Mouse (Mus musculus): ENCODE data around the gene Miox. TPM values are rescaled to one million over a fixed set of nuclear protein-coding genes. Genes with fewer than 3 reads are reported as not detected.

Miox gene
- polyA plus RNA-seq (2015; fragmentation: Nextera tagmentation; extraction: Ambion mirVana) = 0.46 TPM in 1 of 2 replicates, not detected in the other

DNA sequence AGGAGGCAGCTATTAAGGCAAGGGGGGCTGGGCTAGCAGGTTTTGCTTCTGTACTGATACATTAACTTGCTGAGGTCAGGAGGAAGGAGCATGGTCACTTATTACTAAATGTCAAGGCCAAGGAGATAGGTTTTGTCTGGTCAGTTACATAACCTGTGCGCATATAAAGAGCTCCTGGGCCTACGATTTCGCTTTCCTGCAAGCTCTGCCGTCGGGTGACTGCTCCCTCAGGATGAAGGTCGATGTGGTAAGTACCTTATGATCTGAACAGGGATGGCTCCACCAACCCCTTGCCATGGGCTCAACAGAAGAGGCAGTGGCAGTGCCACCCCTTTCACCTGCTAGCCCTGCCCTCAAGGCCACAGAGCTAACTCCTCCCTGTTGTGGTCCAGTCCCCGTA lies at the start of gene Miox:
Miox (plus strand) TSS at position 128 of the 400 bp plus-strand sequence.
- 84% methylated on average over 7 of the region's 7 CpGs for WGBS
- no peak for ATAC-seq
- H3K9ac ChIP-seq (ENCODE audit: low read depth, low read length) = no peak within 1 kb of the TSS
- H3K27ac ChIP-seq (ENCODE audit: low read length) = no peak within 1 kb of the TSS
- H3K4me1 ChIP-seq (ENCODE audit: control insufficient read depth, insufficient read depth, low read length) = no peaks in the 10 kb centered on the region
- H3K9me3 ChIP-seq (ENCODE audit: control insufficient read depth, low read length) = no peaks in the 10 kb centered on the region
- no peaks in the 10 kb centered on the region; the same call in 1 of the 2 replicates for H3K27me3 ChIP-seq (replicated peaks; ENCODE audit: control insufficient read depth, insufficient read depth, low read length)
- no peak within 1 kb of the TSS for H3K4me3 ChIP-seq (ENCODE audit: low read length)
- H3K36me3 ChIP-seq (ENCODE audit: control insufficient read depth, insufficient read depth, low read length) = no peaks in the 10 kb centered on the region
- H3K4me2 ChIP-seq (ENCODE audit: low read depth, low read length) = no peak within 1 kb of the TSS

DNA sequence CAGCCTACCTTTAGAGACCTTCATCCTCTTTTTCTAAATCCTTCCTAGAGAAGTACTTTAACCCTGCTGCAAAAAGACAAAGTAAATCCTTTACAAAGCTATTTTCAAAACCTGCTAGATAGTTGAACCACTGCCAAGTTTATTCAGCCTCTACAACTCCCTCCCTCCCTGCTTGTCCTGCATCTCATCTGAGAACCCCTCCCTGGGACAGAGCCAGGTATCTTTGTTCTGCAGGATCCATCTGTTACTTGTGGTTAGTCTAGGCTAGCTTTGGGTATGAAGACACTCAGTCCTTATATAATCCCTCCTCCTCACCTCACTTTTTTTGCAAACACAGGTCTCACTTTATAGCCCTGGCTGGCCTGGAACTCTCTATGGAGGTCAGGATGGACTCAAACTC lies 49.2 kb upstream of the Miox start:
- Histone ChIP-seq H3K36me3 (ENCODE audit: control insufficient read depth, insufficient read depth, low read length) (peaks cover 13% of the 10 kb centered on the region; the same call in 1 of the 2 replicates), H3K9me3 (ENCODE audit: control insufficient read depth, low read length) (no peaks in the 10 kb centered on the region), H3K9ac (ENCODE audit: low read depth, low read length) (no peak overlapping the region), H3K27me3 (replicated peaks; ENCODE audit: control insufficient read depth, insufficient read depth, low read length) (no peaks in the 10 kb centered on the region), H3K4me2 (ENCODE audit: low read depth, low read length) (no peak overlapping the region), H3K4me3 (ENCODE audit: low read length) (no peak overlapping the region), H3K4me1 (ENCODE audit: control insufficient read depth, insufficient read depth, low read length) (no peaks in the 10 kb centered on the region), H3K27ac (ENCODE audit: low read length) (no peak overlapping the region)
- no peak for ATAC-seq

DNA sequence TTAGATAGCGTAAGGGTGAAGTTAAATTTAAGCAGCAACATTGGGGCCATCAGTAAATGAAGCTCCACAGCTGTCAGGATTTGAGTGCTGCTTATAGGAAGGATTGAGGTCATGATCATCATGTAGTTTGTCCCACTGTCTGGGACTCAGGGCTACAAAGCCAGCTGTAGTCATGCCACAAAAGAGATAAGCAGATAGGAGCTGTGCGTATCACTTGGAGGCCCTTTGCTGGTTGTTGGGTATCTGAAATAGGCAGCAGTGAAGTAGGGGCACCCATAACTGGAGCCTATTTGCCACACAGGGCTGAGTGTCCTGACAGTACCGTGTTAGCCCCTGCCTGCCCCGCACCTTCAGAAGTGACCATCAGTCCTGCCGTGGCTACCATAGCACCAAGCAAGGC lies 48.7 kb upstream of the Miox start:
- ATAC-seq = peak; percentile 36; the same call in 1 of the 2 replicates

DNA sequence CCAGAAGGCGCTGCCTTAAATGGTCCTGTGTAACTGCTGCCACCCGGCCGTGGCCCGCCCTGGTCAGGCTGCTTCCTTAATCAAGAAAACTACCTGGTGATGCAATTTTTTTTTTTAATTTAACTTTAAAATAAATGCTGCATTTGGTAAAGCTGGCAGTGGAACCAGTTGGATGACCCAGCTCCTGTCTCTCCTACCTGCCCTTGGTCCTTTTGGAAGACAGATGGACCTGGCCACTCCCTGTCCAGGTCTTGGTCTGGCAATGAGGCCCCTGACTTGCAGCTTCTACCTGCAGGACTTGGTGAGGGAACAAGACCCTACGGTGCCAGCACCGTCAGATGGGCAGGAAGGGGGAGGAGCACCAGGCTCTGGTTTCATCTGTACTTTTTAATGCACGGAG lies 48.1 kb upstream of the Miox start:
- peaks cover 13% of the 10 kb centered on the region; the same call in 1 of the 2 replicates for H3K36me3 ChIP-seq (ENCODE audit: control insufficient read depth, insufficient read depth, low read length)
- ATAC-seq = no peak
- H3K4me1 ChIP-seq (ENCODE audit: control insufficient read depth, insufficient read depth, low read length) = no peaks in the 10 kb centered on the region

More for the DNA sequence above, 48.7 kb upstream of the Miox start:
- Histone ChIP-seq H3K4me1 (ENCODE audit: control insufficient read depth, insufficient read depth, low read length) (no peaks in the 10 kb centered on the region), H3K9me3 (ENCODE audit: control insufficient read depth, low read length) (no peaks in the 10 kb centered on the region), H3K4me2 (ENCODE audit: low read depth, low read length) (no peak overlapping the region), H3K27me3 (replicated peaks; ENCODE audit: control insufficient read depth, insufficient read depth, low read length) (no peaks in the 10 kb centered on the region), H3K9ac (ENCODE audit: low read depth, low read length) (no peak overlapping the region), H3K36me3 (ENCODE audit: control insufficient read depth, insufficient read depth, low read length) (peaks cover 13% of the 10 kb centered on the region; the same call in 1 of the 2 replicates), H3K27ac (ENCODE audit: low read length) (no peak overlapping the region), H3K4me3 (ENCODE audit: low read length) (no peak overlapping the region)
- WGBS = 93% methylated on average over 5 of the region's 5 CpGs

DNA sequence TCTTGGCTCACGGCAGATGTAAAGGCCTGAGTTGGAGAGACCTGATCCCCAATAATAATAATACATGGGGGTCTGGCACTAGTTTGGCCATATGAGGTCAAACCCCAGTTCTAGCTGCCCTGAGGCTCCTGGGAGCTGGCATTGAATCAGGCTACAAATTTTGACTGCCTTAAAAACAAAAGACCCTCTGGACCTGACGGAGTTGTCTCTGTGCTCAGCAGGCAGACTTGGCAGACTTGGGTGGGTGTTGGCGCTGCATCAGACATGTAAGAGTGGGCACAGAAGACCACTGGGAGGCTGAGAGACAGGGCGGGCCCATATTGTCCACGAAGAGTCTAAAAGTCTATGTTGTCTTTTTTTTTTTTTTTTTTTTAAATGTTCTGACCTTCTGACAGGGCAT lies 47.6 kb upstream of the Miox start:
- ATAC-seq = no peak
- Histone ChIP-seq H3K27me3 (replicated peaks; ENCODE audit: control insufficient read depth, insufficient read depth, low read length) (no peaks in the 10 kb centered on the region), H3K27ac (ENCODE audit: low read length) (no peak overlapping the region), H3K4me1 (ENCODE audit: control insufficient read depth, insufficient read depth, low read length) (no peaks in the 10 kb centered on the region), H3K9me3 (ENCODE audit: control insufficient read depth, low read length) (no peaks in the 10 kb centered on the region), H3K4me3 (ENCODE audit: low read length) (no peak overlapping the region), H3K9ac (ENCODE audit: low read depth, low read length) (no peak overlapping the region), H3K36me3 (ENCODE audit: control insufficient read depth, insufficient read depth, low read length) (peaks cover 13% of the 10 kb centered on the region; the same call in 1 of the 2 replicates), H3K4me2 (ENCODE audit: low read depth, low read length) (no peak overlapping the region)
- 89% methylated on average over 5 of the region's 5 CpGs for WGBS

More for the DNA sequence above, 48.1 kb upstream of the Miox start:
- Histone ChIP-seq H3K27me3 (replicated peaks; ENCODE audit: control insufficient read depth, insufficient read depth, low read length) (no peaks in the 10 kb centered on the region), H3K27ac (ENCODE audit: low read length) (no peak overlapping the region), H3K9me3 (ENCODE audit: control insufficient read depth, low read length) (no peaks in the 10 kb centered on the region), H3K9ac (ENCODE audit: low read depth, low read length) (no peak overlapping the region), H3K4me2 (ENCODE audit: low read depth, low read length) (no peak overlapping the region), H3K4me3 (ENCODE audit: low read length) (no peak overlapping the region)
- WGBS = 80% methylated on average over 7 of the region's 7 CpGs

DNA sequence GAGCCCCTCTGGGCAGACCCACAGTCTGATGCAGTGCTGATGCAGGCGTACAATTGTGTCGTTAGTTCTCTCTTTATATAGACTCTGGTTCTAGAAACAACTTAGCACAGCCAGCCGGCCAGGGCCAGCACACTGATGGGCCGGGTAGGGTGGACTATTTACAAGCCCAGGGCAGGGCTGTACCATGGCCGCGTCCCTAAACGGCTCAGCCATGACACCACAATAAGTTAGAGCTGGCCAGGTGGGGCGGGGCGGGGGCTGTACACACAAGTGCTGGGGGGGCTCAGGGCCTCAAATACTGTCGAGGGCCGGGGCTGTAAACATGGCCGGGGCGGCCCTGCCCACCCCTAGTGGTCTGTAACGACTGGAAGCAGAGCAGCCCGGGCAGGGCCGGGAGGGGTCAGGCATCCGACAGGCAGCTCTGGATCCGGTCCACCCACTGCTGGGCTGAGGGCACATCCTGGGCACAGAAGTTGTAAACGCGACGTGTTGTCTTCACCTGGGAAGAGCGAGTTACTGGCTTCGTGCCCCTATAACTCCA lies 45.9 kb upstream of the Miox start:
- WGBS = 81% methylated on average over 23 of the region's 23 CpGs
- no peaks in the 10 kb centered on the region for H3K4me1 ChIP-seq (ENCODE audit: control insufficient read depth, insufficient read depth, low read length)
- H3K4me2 ChIP-seq (ENCODE audit: low read depth, low read length) = no peak overlapping the region
- H3K27me3 ChIP-seq (replicated peaks; ENCODE audit: control insufficient read depth, insufficient read depth, low read length) = no peaks in the 10 kb centered on the region
- no peak overlapping the region for H3K27ac ChIP-seq (ENCODE audit: low read length)
- H3K36me3 ChIP-seq (ENCODE audit: control insufficient read depth, insufficient read depth, low read length) = peaks cover 10% of the 10 kb centered on the region; the same call in 1 of the 2 replicates
- no peak for ATAC-seq
- no peak overlapping the region for H3K9ac ChIP-seq (ENCODE audit: low read depth, low read length)
- H3K9me3 ChIP-seq (ENCODE audit: control insufficient read depth, low read length) = no peaks in the 10 kb centered on the region
- no peak overlapping the region for H3K4me3 ChIP-seq (ENCODE audit: low read length)

DNA sequence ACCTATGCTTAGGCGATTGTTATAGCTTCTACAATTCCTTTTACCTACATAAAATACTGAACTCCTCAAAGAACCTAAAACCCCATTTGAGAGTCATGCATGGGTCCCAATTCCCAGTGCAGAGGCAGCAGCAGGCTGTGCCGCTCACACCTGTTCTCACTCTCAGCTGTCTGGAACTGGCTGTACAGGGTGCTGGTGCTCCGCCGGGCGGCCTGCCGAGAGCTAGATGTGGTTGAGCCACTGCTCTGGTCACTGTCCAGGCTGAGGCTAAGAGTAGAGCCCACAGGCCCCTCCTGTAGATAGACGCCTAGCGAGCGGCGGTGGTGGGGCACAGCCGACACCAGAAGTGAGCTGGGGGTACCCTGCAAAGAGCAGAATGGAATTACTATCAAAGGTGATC lies 44.7 kb upstream of the Miox start:
- no peak for ATAC-seq
- Histone ChIP-seq H3K27me3 (replicated peaks; ENCODE audit: control insufficient read depth, insufficient read depth, low read length) (no peaks in the 10 kb centered on the region), H3K4me2 (ENCODE audit: low read depth, low read length) (no peak overlapping the region), H3K36me3 (ENCODE audit: control insufficient read depth, insufficient read depth, low read length) (0 out of 2 replicates have a peak, but pooled peaks cover 18% of the 10 kb centered on the region), H3K4me1 (ENCODE audit: control insufficient read depth, insufficient read depth, low read length) (no peaks in the 10 kb centered on the region), H3K27ac (ENCODE audit: low read length) (no peak overlapping the region), H3K9ac (ENCODE audit: low read depth, low read length) (no peak overlapping the region), H3K9me3 (ENCODE audit: control insufficient read depth, low read length) (no peaks in the 10 kb centered on the region), H3K4me3 (ENCODE audit: low read length) (no peak overlapping the region)
- 95% methylated on average over 11 of the region's 11 CpGs for WGBS

DNA sequence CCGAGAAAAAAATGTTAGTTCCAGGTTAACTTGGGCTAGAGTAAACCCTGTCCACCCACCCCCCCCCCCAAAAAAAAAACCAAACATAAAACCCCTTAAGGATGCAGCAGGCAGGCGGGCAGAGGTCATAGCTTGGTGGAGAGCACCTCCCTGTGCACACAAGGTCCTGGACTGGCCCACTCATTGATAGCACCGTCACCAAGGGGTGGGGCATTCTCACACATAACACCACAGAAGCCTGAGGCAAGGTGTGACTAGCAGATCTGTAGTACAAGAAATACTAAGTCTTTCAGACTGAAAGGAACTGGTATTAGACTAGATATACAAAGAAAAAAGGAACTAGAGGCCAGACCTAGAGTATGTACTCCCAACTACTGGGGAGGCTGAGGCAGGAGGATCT lies 42.7 kb upstream of the Miox start:
- H3K36me3 ChIP-seq (ENCODE audit: control insufficient read depth, insufficient read depth, low read length) = peaks cover 23% of the 10 kb centered on the region
- H3K4me1 ChIP-seq (ENCODE audit: control insufficient read depth, insufficient read depth, low read length) = peaks cover 4% of the 10 kb centered on the region; the same call in 1 of the 2 replicates
- H3K9me3 ChIP-seq (ENCODE audit: control insufficient read depth, low read length) = no peaks in the 10 kb centered on the region
- no peaks in the 10 kb centered on the region for H3K27me3 ChIP-seq (replicated peaks; ENCODE audit: control insufficient read depth, insufficient read depth, low read length)
- 79% methylated on average over 3 of the region's 3 CpGs for WGBS
- no peak overlapping the region for H3K9ac ChIP-seq (ENCODE audit: low read depth, low read length)
- H3K4me2 ChIP-seq (ENCODE audit: low read depth, low read length) = no peak overlapping the region
- no peak for ATAC-seq
- no peak overlapping the region for H3K4me3 ChIP-seq (ENCODE audit: low read length)
- no peak overlapping the region for H3K27ac ChIP-seq (ENCODE audit: low read length)

DNA sequence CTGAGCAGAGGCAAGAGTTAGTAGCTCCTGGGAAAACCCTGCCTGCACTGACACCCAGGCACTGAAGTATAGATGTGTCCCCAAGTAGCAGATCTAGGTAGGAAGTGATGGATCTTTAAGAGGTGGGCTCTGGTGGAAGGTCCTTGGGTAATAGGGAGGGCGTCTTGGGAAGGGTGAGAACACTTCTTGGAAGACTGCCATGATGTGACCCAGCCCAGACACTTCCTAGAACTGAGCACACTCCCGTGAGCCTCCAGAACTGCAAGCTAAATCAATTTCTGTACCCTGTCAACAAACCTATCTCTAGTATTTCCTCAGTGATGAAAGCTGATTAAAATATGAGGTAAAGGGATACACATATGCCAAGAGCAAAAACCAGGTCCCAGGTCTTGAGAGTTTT lies 41.4 kb upstream of the Miox start:
- H3K9ac ChIP-seq (ENCODE audit: low read depth, low read length) = no peak overlapping the region
- H3K9me3 ChIP-seq (ENCODE audit: control insufficient read depth, low read length) = no peaks in the 10 kb centered on the region
- no peak overlapping the region for H3K4me2 ChIP-seq (ENCODE audit: low read depth, low read length)
- peaks cover 6% of the 10 kb centered on the region; the same call in 1 of the 2 replicates for H3K4me1 ChIP-seq (ENCODE audit: control insufficient read depth, insufficient read depth, low read length)
- no peak overlapping the region for H3K4me3 ChIP-seq (ENCODE audit: low read length)
- no peak for ATAC-seq
- 62% methylated on average over 2 of the region's 2 CpGs for WGBS
- no peak overlapping the region for H3K27ac ChIP-seq (ENCODE audit: low read length)
- H3K27me3 ChIP-seq (replicated peaks; ENCODE audit: control insufficient read depth, insufficient read depth, low read length) = no peaks in the 10 kb centered on the region
- H3K36me3 ChIP-seq (ENCODE audit: control insufficient read depth, insufficient read depth, low read length) = peaks cover 23% of the 10 kb centered on the region

DNA sequence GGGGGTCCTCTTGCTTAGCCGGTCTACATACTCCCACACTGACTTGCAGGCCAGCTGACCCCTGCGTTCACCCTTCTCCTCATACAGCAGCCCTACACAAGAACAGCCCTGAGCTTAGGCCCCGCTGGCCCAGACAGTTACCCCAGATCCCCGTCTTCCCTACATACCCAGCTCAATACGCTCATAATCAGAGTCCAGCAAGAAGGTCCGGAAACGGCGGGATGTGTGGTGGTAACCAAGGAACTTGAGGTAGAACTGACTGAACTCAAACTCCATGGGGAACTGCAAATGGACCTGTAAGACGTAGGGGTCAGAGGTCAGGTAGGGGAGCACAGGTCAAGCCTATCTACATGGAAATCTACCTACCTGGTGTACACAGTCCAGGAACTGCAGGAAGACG lies 40.4 kb upstream of the Miox start:
- Histone ChIP-seq H3K4me1 (ENCODE audit: control insufficient read depth, insufficient read depth, low read length) (peaks cover 6% of the 10 kb centered on the region; the same call in 1 of the 2 replicates), H3K27me3 (replicated peaks; ENCODE audit: control insufficient read depth, insufficient read depth, low read length) (no peaks in the 10 kb centered on the region), H3K4me2 (ENCODE audit: low read depth, low read length) (no peak overlapping the region), H3K9me3 (ENCODE audit: control insufficient read depth, low read length) (no peaks in the 10 kb centered on the region), H3K27ac (ENCODE audit: low read length) (no peak overlapping the region), H3K9ac (ENCODE audit: low read depth, low read length) (no peak overlapping the region), H3K36me3 (ENCODE audit: control insufficient read depth, insufficient read depth, low read length) (peaks cover 19% of the 10 kb centered on the region), H3K4me3 (ENCODE audit: low read length) (no peak overlapping the region)
- 89% methylated on average over 10 of the region's 10 CpGs for WGBS
- ATAC-seq = no peak

Measured in intestine, embryonic 16.5 days (tissue).